Mouse (Mus musculus): ENCODE results near the gene Zfp526.

GRCm38 (mm10) chr7:25246759-25247137 lies 25.5 kb downstream of the Zfp526 start:
- TF ChIP-seq CTCF (IDR thresholded peaks at IDR 0.05; ENCODE audit: insufficient read depth, low read length) (no peak), POLR2A (IDR thresholded peaks at IDR 0.05; ENCODE audit: borderline replicate concordance, extremely low read depth, low read depth, low read length) (no peak)
